Mouse (Mus musculus) frontal cortex, adult (tissue): ENCODE data around the gene Gba2.
"Not testable (repeated sequence)": the region's sequence is repeated elsewhere in the genome, so short reads cannot be mapped to it uniquely, and the experiment has no call there.

ENCODE experiments used
- ATAC-seq: cut with Nextera tagmentation; 2 replicates; pipeline ENCODE4 v1.9.2; 2017; ENCODE audit warnings: mild to moderate bottlenecking, moderate library complexity, mixed read lengths; ENCODE audit not compliant: low TSS enrichment

Gba2 gene

GRCm38 (mm10) chr4:43553891-43554290, 24.8 kb downstream of the Gba2 start:
- no peak for ATAC-seq

GRCm38 (mm10) chr4:43552437-43552836, 26.2 kb downstream of the Gba2 start:
- ATAC-seq = peak; percentile 87

GRCm38 (mm10) chr4:43551854-43552253, 26.8 kb downstream of the Gba2 start:
- ATAC-seq = not testable (repeated sequence)

GRCm38 (mm10) chr4:43549055-43549454, 29.6 kb downstream of the Gba2 start:
- ATAC-seq = no peak

- ATAC-seq = no peak
These were observed 31.5 kb downstream of the Gba2 start for GRCm38 (mm10) chr4:43547160-43547559.

- no peak for ATAC-seq
These were observed 32.2 kb downstream of the Gba2 start for GRCm38 (mm10) chr4:43546375-43547047.

GRCm38 (mm10) chr4:43542044-43542443, 36.6 kb downstream of the Gba2 start:
- ATAC-seq = no peak

- no peak for ATAC-seq
These were observed 42.6 kb downstream of the Gba2 start for GRCm38 (mm10) chr4:43536031-43536430.

GRCm38 (mm10) chr4:43535628-43536027, 43.0 kb downstream of the Gba2 start:
- ATAC-seq = no peak

GRCm38 (mm10) chr4:43533270-43533669, 45.4 kb downstream of the Gba2 start:
- no peak for ATAC-seq

GRCm38 (mm10) chr4:43530581-43530980, 48.1 kb downstream of the Gba2 start:
- ATAC-seq = peak; percentile 87

- peak; percentile 74 for ATAC-seq
These were observed 48.6 kb downstream of the Gba2 start for GRCm38 (mm10) chr4:43530081-43530501.

- ATAC-seq = no peak
These were observed 50.2 kb downstream of the Gba2 start for GRCm38 (mm10) chr4:43528487-43528886.

GRCm38 (mm10) chr4:43527880-43528279, 50.8 kb downstream of the Gba2 start:
- no peak for ATAC-seq

GRCm38 (mm10) chr4:43519956-43520355, 58.7 kb downstream of the Gba2 start:
- peak; percentile 83 for ATAC-seq

GRCm38 (mm10) chr4:43519551-43519950, 59.1 kb downstream of the Gba2 start:
- ATAC-seq = no peak
